Mouse (Mus musculus): ENCODE measurements at regions not wholly inside any gene's neighbourhood (a gene's known extent, or its start where the extent isn't known, plus 50 kb on each side); places are given as distances from the start of the nearest gene placed in this dataset.

- TF ChIP-seq CTCF (IDR thresholded peaks at IDR 0.05; ENCODE audit: borderline replicate concordance, insufficient read depth, low read depth, low read length) (no peak), POLR2A (IDR thresholded peaks at IDR 0.05; ENCODE audit: borderline replicate concordance, insufficient read depth, low read length) (no peak)
Measured at GRCm38 (mm10) chr1:35841626-35842025, 226.6 kb upstream of the Hs6st1 start.
